Mouse (Mus musculus): ENCODE data around the gene Fam207a. TPM values are rescaled to one million over a fixed set of nuclear protein-coding genes. Genes with fewer than 3 reads are reported as not detected.
A peak's percentile ranks its signal among the peaks of the same experiment; 100 is the strongest.

Gene Fam207a
- polyA plus RNA-seq, 1 experiment from 2014 or later: 14.9 TPM

- 80% methylated on average over 14 of the region's 14 CpGs for WGBS (ENCODE audit: insufficient replicate concordance)
- Histone ChIP-seq H3K4me2 (no peak overlapping the region), H3K4me3 (replicated peaks) (no peak overlapping the region), H3K36me3 (replicated peaks) (peaks cover 77% of the 10 kb centered on the region), H3K27ac (replicated peaks) (no peak overlapping the region), H3K9me3 (replicated peaks) (no peaks in the 10 kb centered on the region), H3K9ac (no peak overlapping the region), H3K4me1 (replicated peaks) (peaks cover 2% of the 10 kb centered on the region; the same call in 1 of the 2 replicates), H3K27me3 (no peaks in the 10 kb centered on the region)
- ATAC-seq (ENCODE audit: insufficient read depth): no peak; the same call in 1 of the 2 replicates
Measured at GRCm38 (mm10) chr10:77500636-77501035, 14.9 kb downstream of the Fam207a start.

- H3K27me3 ChIP-seq: no peaks in the 10 kb centered on the region
- peaks cover 82% of the 10 kb centered on the region for H3K36me3 ChIP-seq (replicated peaks)
- no peak overlapping the region for H3K4me3 ChIP-seq (replicated peaks)
- H3K27ac ChIP-seq (replicated peaks): no peak overlapping the region
- H3K9me3 ChIP-seq (replicated peaks): no peaks in the 10 kb centered on the region
- H3K9ac ChIP-seq: no peak overlapping the region
- 80% methylated on average over 6 of the region's 6 CpGs for WGBS (ENCODE audit: insufficient replicate concordance)
- H3K4me1 ChIP-seq (replicated peaks): peaks cover 2% of the 10 kb centered on the region; the same call in 1 of the 2 replicates
- H3K4me2 ChIP-seq: no peak overlapping the region
- no peak for ATAC-seq (ENCODE audit: insufficient read depth)
Measured at GRCm38 (mm10) chr10:77498254-77498653, 17.3 kb downstream of the Fam207a start.

GRCm38 (mm10) chr10:77497185-77497584, 18.4 kb downstream of the Fam207a start:
- no peak for ATAC-seq (ENCODE audit: insufficient read depth)
- Histone ChIP-seq H3K9ac (no peak overlapping the region), H3K36me3 (replicated peaks) (peaks cover 85% of the 10 kb centered on the region), H3K4me1 (replicated peaks) (peaks cover 2% of the 10 kb centered on the region; the same call in 1 of the 2 replicates), H3K4me3 (replicated peaks) (no peak overlapping the region), H3K27me3 (no peaks in the 10 kb centered on the region), H3K4me2 (no peak overlapping the region), H3K27ac (replicated peaks) (no peak overlapping the region), H3K9me3 (replicated peaks) (no peaks in the 10 kb centered on the region)
- WGBS (ENCODE audit: insufficient replicate concordance): 81% methylated on average over 13 of the region's 13 CpGs

- ATAC-seq (ENCODE audit: insufficient read depth): no peak
- H3K9ac ChIP-seq: no peak overlapping the region
- no peaks in the 10 kb centered on the region for H3K27me3 ChIP-seq
- 87% methylated on average over 3 of the region's 3 CpGs for WGBS (ENCODE audit: insufficient replicate concordance)
- peaks cover 88% of the 10 kb centered on the region for H3K36me3 ChIP-seq (replicated peaks)
- H3K4me1 ChIP-seq (replicated peaks): no peaks in the 10 kb centered on the region
- H3K4me3 ChIP-seq (replicated peaks): no peak overlapping the region
- no peak overlapping the region for H3K4me2 ChIP-seq
- H3K9me3 ChIP-seq (replicated peaks): no peaks in the 10 kb centered on the region
- H3K27ac ChIP-seq (replicated peaks): no peak overlapping the region
Measured at GRCm38 (mm10) chr10:77492885-77493284, 22.7 kb downstream of the Fam207a start.

GRCm38 (mm10) chr10:77491585-77491984, 24.0 kb downstream of the Fam207a start:
- 80% methylated on average over 6 of the region's 6 CpGs for WGBS (ENCODE audit: insufficient replicate concordance)
- Histone ChIP-seq H3K9ac (no peak overlapping the region), H3K4me2 (no peak overlapping the region), H3K27me3 (no peaks in the 10 kb centered on the region), H3K27ac (replicated peaks) (no peak overlapping the region), H3K4me3 (replicated peaks) (no peak overlapping the region), H3K4me1 (replicated peaks) (no peaks in the 10 kb centered on the region), H3K9me3 (replicated peaks) (no peaks in the 10 kb centered on the region), H3K36me3 (replicated peaks) (peaks cover 87% of the 10 kb centered on the region)
- ATAC-seq (ENCODE audit: insufficient read depth): no peak

GRCm38 (mm10) chr10:77488168-77488567, 27.4 kb downstream of the Fam207a start:
- no peak overlapping the region for H3K4me2 ChIP-seq
- peaks cover 12% of the 10 kb centered on the region for H3K4me1 ChIP-seq (replicated peaks)
- H3K36me3 ChIP-seq (replicated peaks): peaks cover 62% of the 10 kb centered on the region
- H3K27me3 ChIP-seq: no peaks in the 10 kb centered on the region
- H3K4me3 ChIP-seq (replicated peaks): no peak overlapping the region
- no peaks in the 10 kb centered on the region for H3K9me3 ChIP-seq (replicated peaks)
- H3K9ac ChIP-seq: no peak overlapping the region
- no peak overlapping the region for H3K27ac ChIP-seq (replicated peaks)
- ATAC-seq (ENCODE audit: insufficient read depth): no peak
- WGBS (ENCODE audit: insufficient replicate concordance): 87% methylated on average over 7 of the region's 7 CpGs

DNA sequence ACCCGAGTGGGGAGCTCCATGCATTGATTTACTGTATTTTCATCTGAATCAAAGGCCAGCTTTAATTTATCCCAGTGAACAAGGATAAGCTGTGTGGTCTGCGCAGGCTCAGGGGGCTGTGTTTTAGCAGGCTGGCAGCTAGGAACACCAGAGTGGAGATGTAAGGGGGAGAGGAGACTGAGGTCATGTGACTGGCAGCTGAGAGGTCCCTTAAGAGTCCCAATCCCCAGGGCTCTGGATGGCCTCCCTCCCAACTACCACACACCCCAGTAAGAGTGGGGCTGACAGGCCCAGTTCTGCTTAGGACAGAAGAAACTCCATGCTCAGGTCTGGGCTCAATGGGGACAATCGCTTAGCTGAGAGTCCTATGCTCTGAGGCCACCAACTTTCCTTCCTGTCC, 29.8 kb downstream of the Fam207a start:
- no peak for ATAC-seq (ENCODE audit: insufficient read depth)
- Histone ChIP-seq H3K4me3 (replicated peaks) (no peak overlapping the region), H3K9ac (no peak overlapping the region), H3K9me3 (replicated peaks) (no peaks in the 10 kb centered on the region), H3K4me2 (no peak overlapping the region), H3K27ac (replicated peaks) (no peak overlapping the region), H3K4me1 (replicated peaks) (peaks cover 12% of the 10 kb centered on the region), H3K36me3 (replicated peaks) (peaks cover 44% of the 10 kb centered on the region), H3K27me3 (no peaks in the 10 kb centered on the region)
- 65% methylated on average over 3 of the region's 3 CpGs for WGBS (ENCODE audit: insufficient replicate concordance)

- H3K27ac ChIP-seq (replicated peaks): no peak overlapping the region
- no peaks in the 10 kb centered on the region for H3K27me3 ChIP-seq
- no peaks in the 10 kb centered on the region for H3K9me3 ChIP-seq (replicated peaks)
- peak; percentile 52 for ATAC-seq (ENCODE audit: insufficient read depth)
- H3K36me3 ChIP-seq (replicated peaks): peaks cover 31% of the 10 kb centered on the region
- H3K9ac ChIP-seq: no peak overlapping the region
- no peak overlapping the region for H3K4me3 ChIP-seq (replicated peaks)
- no peak overlapping the region for H3K4me2 ChIP-seq
- H3K4me1 ChIP-seq (replicated peaks): peaks cover 12% of the 10 kb centered on the region
- WGBS (ENCODE audit: insufficient replicate concordance): 27% methylated on average over 18 of the region's 18 CpGs
Measured at GRCm38 (mm10) chr10:77484205-77484935, 31.2 kb downstream of the Fam207a start.

GRCm38 (mm10) chr10:77481814-77482213, 33.8 kb downstream of the Fam207a start:
- Histone ChIP-seq H3K4me1 (replicated peaks) (peaks cover 12% of the 10 kb centered on the region), H3K36me3 (replicated peaks) (0 out of 2 replicates have a peak, but pooled peaks cover 7% of the 10 kb centered on the region), H3K9me3 (replicated peaks) (no peaks in the 10 kb centered on the region)

DNA sequence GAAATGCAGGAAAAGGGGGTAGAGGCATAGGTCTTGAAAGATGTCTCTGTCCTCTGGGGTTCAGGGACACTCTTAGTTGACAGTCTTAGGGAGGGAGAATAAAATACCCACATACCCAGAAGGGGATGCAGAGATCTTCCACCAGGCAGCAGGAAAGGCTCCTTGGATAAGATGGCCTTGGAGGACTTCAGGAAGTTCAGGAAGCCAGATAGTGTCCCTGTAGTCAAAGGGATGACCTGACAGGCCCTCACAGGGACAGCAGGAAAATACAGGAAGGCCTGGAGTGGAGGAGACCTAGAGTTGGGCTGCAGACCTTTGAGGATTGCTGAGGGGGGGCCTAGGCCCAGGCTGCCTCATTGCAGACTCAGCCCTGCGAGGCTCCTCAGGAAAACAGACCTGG, 35.6 kb downstream of the Fam207a start:
- WGBS (ENCODE audit: insufficient replicate concordance): 55% methylated on average over 1 of the region's 1 CpGs
- Histone ChIP-seq H3K9me3 (replicated peaks) (no peaks in the 10 kb centered on the region), H3K27me3 (no peaks in the 10 kb centered on the region), H3K36me3 (replicated peaks) (no peaks in the 10 kb centered on the region), H3K4me1 (replicated peaks) (peaks cover 11% of the 10 kb centered on the region), H3K4me3 (replicated peaks) (no peak overlapping the region), H3K4me2 (no peak overlapping the region), H3K27ac (replicated peaks) (no peak overlapping the region), H3K9ac (no peak overlapping the region)
- ATAC-seq (ENCODE audit: insufficient read depth): peak; percentile 43; the same call in 1 of the 2 replicates

More at GRCm38 (mm10) chr10:77481814-77482213, 33.8 kb downstream of the Fam207a start:
- no peak for ATAC-seq (ENCODE audit: insufficient read depth)
- Histone ChIP-seq H3K4me2 (no peak overlapping the region), H3K9ac (no peak overlapping the region), H3K27me3 (no peaks in the 10 kb centered on the region), H3K27ac (replicated peaks) (no peak overlapping the region), H3K4me3 (replicated peaks) (no peak overlapping the region)

DNA sequence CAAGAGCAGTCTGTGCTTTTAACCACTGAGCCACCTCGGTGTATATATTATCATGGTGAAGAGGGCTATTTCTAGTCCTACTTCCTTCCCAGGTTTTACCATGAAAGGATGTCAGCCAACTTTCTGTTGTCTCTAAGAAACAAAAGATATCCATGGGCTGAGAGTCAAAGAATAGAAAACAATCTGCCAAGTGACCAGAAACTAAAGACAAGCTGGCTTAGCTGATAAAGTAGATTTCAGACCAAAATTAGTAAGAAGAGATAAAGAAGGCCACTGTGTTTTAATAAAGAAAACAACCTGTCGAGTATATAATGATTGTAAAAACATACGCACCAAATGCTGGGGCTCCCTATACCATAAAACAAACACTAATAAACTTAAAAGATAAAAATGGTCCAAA, 38.7 kb downstream of the Fam207a start:
- no peak overlapping the region for H3K27ac ChIP-seq (replicated peaks)
- H3K9ac ChIP-seq: no peak overlapping the region
- no peak for ATAC-seq (ENCODE audit: insufficient read depth)
- no peaks in the 10 kb centered on the region for H3K4me1 ChIP-seq (replicated peaks)
- no peaks in the 10 kb centered on the region for H3K36me3 ChIP-seq (replicated peaks)
- no peaks in the 10 kb centered on the region for H3K27me3 ChIP-seq
- H3K4me3 ChIP-seq (replicated peaks): no peak overlapping the region
- H3K4me2 ChIP-seq: no peak overlapping the region
- 32% methylated on average over 3 of the region's 3 CpGs for WGBS (ENCODE audit: insufficient replicate concordance)
- H3K9me3 ChIP-seq (replicated peaks): no peaks in the 10 kb centered on the region

GRCm38 (mm10) chr10:77472188-77472587, 43.4 kb downstream of the Fam207a start:
- Histone ChIP-seq H3K9ac (no peak overlapping the region), H3K4me3 (replicated peaks) (no peak overlapping the region), H3K27ac (replicated peaks) (no peak overlapping the region), H3K4me2 (no peak overlapping the region), H3K27me3 (no peaks in the 10 kb centered on the region), H3K9me3 (replicated peaks) (no peaks in the 10 kb centered on the region), H3K4me1 (replicated peaks) (no peaks in the 10 kb centered on the region), H3K36me3 (replicated peaks) (no peaks in the 10 kb centered on the region)
- no peak for ATAC-seq (ENCODE audit: insufficient read depth)
- WGBS (ENCODE audit: insufficient replicate concordance): 64% methylated on average over 5 of the region's 5 CpGs
